Comparison of ENCODE assay signal across 9 mouse cellular contexts in genomic region chr3:97228457-97228856, GRCm38 (mm10).
DNase-seq lines count a peak whose midpoint lies in the region; ATAC-seq and TF ChIP-seq lines count a peak whose summit lies in the region.
"Had no signal": no experiment of that assay in that cellular context is flagged by ENCODE, and none has a peak within 500 bp of the region (broad histone marks: within the 10 kb centered on the region; RNA-seq: fewer than 3 reads in every experiment).

No protein-coding gene starts in this region.

- H3K9me3 ChIP-seq in kidney, embryonic 14.5 days (ENCODE audit: control insufficient read depth, low read length): no peaks in the 10 kb centered on the region
- H3K9me3 ChIP-seq in embryonic facial prominence, embryonic 11.5 days (replicated peaks; ENCODE audit: control insufficient read depth, low read length): no peaks in the 10 kb centered on the region
- H3K9me3 ChIP-seq in hindbrain, postnatal 0 days (ENCODE audit: low read length): no peaks in the 10 kb centered on the region
- no peaks in the 10 kb centered on the region for H3K9me3 ChIP-seq in midbrain, embryonic 16.5 days (replicated peaks; ENCODE audit: control insufficient read depth, low read length, poor library complexity, severe bottlenecking)

- H3K36me3 ChIP-seq in kidney, embryonic 14.5 days (ENCODE audit: control insufficient read depth, insufficient read depth, low read length): no peaks in the 10 kb centered on the region; the same call in 1 of the 2 replicates
- H3K36me3 ChIP-seq in embryonic facial prominence, embryonic 11.5 days (replicated peaks; ENCODE audit: control insufficient read depth, insufficient read depth, low read depth, low read length): no peaks in the 10 kb centered on the region
- no peaks in the 10 kb centered on the region for H3K36me3 ChIP-seq in hindbrain, postnatal 0 days (ENCODE audit: insufficient read depth, low read length)
- H3K36me3 ChIP-seq in midbrain, embryonic 16.5 days (ENCODE audit: control insufficient read depth, insufficient read depth, low read length): no peaks in the 10 kb centered on the region

- 15% methylated on average over 12 of the region's 12 CpGs for WGBS in kidney, embryonic 14.5 days
- WGBS in embryonic facial prominence, embryonic 11.5 days: 13% methylated on average over 12 of the region's 12 CpGs
- 19% methylated on average over 12 of the region's 12 CpGs for WGBS in hindbrain, postnatal 0 days
- 14% methylated on average over 12 of the region's 12 CpGs for WGBS in midbrain, embryonic 16.5 days

- H3K4me1 ChIP-seq in kidney, embryonic 14.5 days (ENCODE audit: control insufficient read depth, insufficient read depth, low read length): peaks cover 15% of the 10 kb centered on the region
- no peaks in the 10 kb centered on the region for H3K4me1 ChIP-seq in embryonic facial prominence, embryonic 11.5 days (ENCODE audit: control insufficient read depth, insufficient read depth, low read length)
- H3K4me1 ChIP-seq in hindbrain, postnatal 0 days (ENCODE audit: insufficient read depth, low read length): peaks cover 27% of the 10 kb centered on the region
- H3K4me1 ChIP-seq in midbrain, embryonic 16.5 days (ENCODE audit: control insufficient read depth, insufficient read depth, low read length): peaks cover 35% of the 10 kb centered on the region

- TF ChIP-seq CTCF in hindbrain, postnatal 0 days (IDR thresholded peaks at IDR 0.05; ENCODE audit: low read depth): no peak

- peak overlapping the region; percentile 81 for H3K4me2 ChIP-seq in kidney, embryonic 14.5 days (replicated peaks; ENCODE audit: low read depth, low read length)
- H3K4me2 ChIP-seq in embryonic facial prominence, embryonic 11.5 days (ENCODE audit: low read depth, low read length): peak overlapping the region; percentile 86
- H3K4me2 ChIP-seq in hindbrain, postnatal 0 days (ENCODE audit: low read depth, low read length): peak overlapping the region; percentile 74
- H3K4me2 ChIP-seq in midbrain, embryonic 16.5 days (ENCODE audit: low read length): peak overlapping the region; percentile 72

- H3K27ac ChIP-seq in kidney, embryonic 14.5 days (ENCODE audit: low read depth, low read length): peak overlapping the region; percentile 88
- H3K27ac ChIP-seq in embryonic facial prominence, embryonic 11.5 days (replicated peaks; ENCODE audit: low read depth, low read length): peak overlapping the region; percentile 85
- peak overlapping the region; percentile 83; the same call in 1 of the 2 replicates for H3K27ac ChIP-seq in hindbrain, postnatal 0 days
- peak overlapping the region; percentile 89 for H3K27ac ChIP-seq in midbrain, embryonic 16.5 days (ENCODE audit: low read length)

- no peak for ATAC-seq in kidney, embryonic 14.5 days (ENCODE audit: low FRiP score, low TSS enrichment)
- ATAC-seq in embryonic facial prominence, embryonic 11.5 days (replicated peaks; ENCODE audit: insufficient number of reproducible peaks, low FRiP score, low TSS enrichment, low read depth): no peak
- ATAC-seq in hindbrain, postnatal 0 days: no peak
- ATAC-seq in midbrain, embryonic 16.5 days: no peak

- no peak for DNase-seq in kidney, postnatal 10 days
- no peak for DNase-seq in embryonic facial prominence, embryonic 11.5 days (ENCODE audit: low spot score)
- no peak for DNase-seq in hindbrain, postnatal 0 days (ENCODE audit: low spot score)
- no peak for DNase-seq in layer of hippocampus, postnatal 25 days (ENCODE audit: extremely low spot score in 1 of 2, low spot score in 1 of 2)
- DNase-seq in thymus, postnatal 0 days (ENCODE audit: low spot score): no peak
- DNase-seq in left cerebral cortex, postnatal 4 days: no peak

- intact Hi-C loops in left cerebral cortex, postnatal 4 days (cut with DNase I): loop anchor here (10.0 kb wide), 1 partner anchor 106 kb away; no protein-coding TSS in a partner anchor

- peak overlapping the region; percentile 65 for H3K4me3 ChIP-seq in kidney, embryonic 14.5 days (ENCODE audit: low read length)
- H3K4me3 ChIP-seq in embryonic facial prominence, embryonic 11.5 days (ENCODE audit: low read depth, low read length): peak overlapping the region; percentile 89
- peak overlapping the region; percentile 92 for H3K4me3 ChIP-seq in hindbrain, postnatal 0 days (ENCODE audit: low read length)
- peak overlapping the region; percentile 90 for H3K4me3 ChIP-seq in midbrain, embryonic 16.5 days (ENCODE audit: low read depth, low read length)

- H3K9ac ChIP-seq in kidney, embryonic 14.5 days (ENCODE audit: low read depth, low read length): peak overlapping the region; percentile 86; the same call in 1 of the 2 replicates
- peak overlapping the region; percentile 78; the same call in 1 of the 2 replicates for H3K9ac ChIP-seq in embryonic facial prominence, embryonic 11.5 days (replicated peaks; ENCODE audit: low read length)
- peak overlapping the region; percentile 92 for H3K9ac ChIP-seq in hindbrain, postnatal 0 days (replicated peaks; ENCODE audit: low read length)
- peak overlapping the region; percentile 93; the same call in 1 of the 2 replicates for H3K9ac ChIP-seq in midbrain, embryonic 16.5 days (ENCODE audit: low read depth, low read length)

- H3K27me3 ChIP-seq in kidney, embryonic 14.5 days (ENCODE audit: control insufficient read depth, insufficient read depth, low read length): no peaks in the 10 kb centered on the region
- no peaks in the 10 kb centered on the region for H3K27me3 ChIP-seq in embryonic facial prominence, embryonic 11.5 days (ENCODE audit: control insufficient read depth, insufficient read depth, low read length)
- H3K27me3 ChIP-seq in hindbrain, postnatal 0 days (ENCODE audit: insufficient read depth, low read length): no peaks in the 10 kb centered on the region
- no peaks in the 10 kb centered on the region for H3K27me3 ChIP-seq in midbrain, embryonic 16.5 days (ENCODE audit: control insufficient read depth, insufficient read depth, low read depth, low read length)
- H3K27me3 ChIP-seq: Patski had no signal
